Mouse (Mus musculus): ENCODE results near the gene Als2.

The Als2 gene

GRCm38 (mm10) chr1:59236856-59237441 lies at the start of gene Als2:
Als2 (minus strand) TSS chr1:59237231.
- DNase-seq (ENCODE audit: extremely low read depth, low read depth, low spot score), result peak; percentile 50

- peak; percentile 84 for DNase-seq (ENCODE audit: extremely low read depth, low read depth, low spot score)
Measured at GRCm38 (mm10) chr1:59286316-59286850, 49.4 kb upstream of the Als2 start.

GRCm38 (mm10) chr1:59285880-59286279 lies 48.8 kb upstream of the Als2 start:
- no peak for DNase-seq (ENCODE audit: extremely low read depth, low read depth, low spot score)

GRCm38 (mm10) chr1:59272189-59272588 lies 35.2 kb upstream of the Als2 start:
- no peak for DNase-seq (ENCODE audit: extremely low read depth, low read depth, low spot score)

GRCm38 (mm10) chr1:59269951-59270689 lies 33.1 kb upstream of the Als2 start:
- no peak for DNase-seq (ENCODE audit: extremely low read depth, low read depth, low spot score)

GRCm38 (mm10) chr1:59269466-59269865 lies 32.4 kb upstream of the Als2 start:
- DNase-seq (ENCODE audit: extremely low read depth, low read depth, low spot score), result no peak

- no peak for DNase-seq (ENCODE audit: extremely low read depth, low read depth, low spot score)
Measured at GRCm38 (mm10) chr1:59268931-59269330, 31.9 kb upstream of the Als2 start.

GRCm38 (mm10) chr1:59257736-59258135 lies 20.7 kb upstream of the Als2 start:
- DNase-seq (ENCODE audit: extremely low read depth, low read depth, low spot score), result no peak

- DNase-seq (ENCODE audit: extremely low read depth, low read depth, low spot score), result no peak
Measured at GRCm38 (mm10) chr1:59256751-59257231, 19.8 kb upstream of the Als2 start, which contains the start of gene Cdk15. Cdk15 (plus strand) TSS chr1:59256906.

- DNase-seq (ENCODE audit: extremely low read depth, low read depth, low spot score), result no peak
Measured at GRCm38 (mm10) chr1:59253301-59253909, 16.4 kb upstream of the Als2 start.

- DNase-seq (ENCODE audit: extremely low read depth, low read depth, low spot score), result no peak
Measured at GRCm38 (mm10) chr1:59252762-59253161, 15.7 kb upstream of the Als2 start.

- DNase-seq (ENCODE audit: extremely low read depth, low read depth, low spot score), result no peak
Measured at GRCm38 (mm10) chr1:59247602-59248001, 10.6 kb upstream of the Als2 start.

GRCm38 (mm10) chr1:59243770-59244169 lies 6.7 kb upstream of the Als2 start:
- no peak for DNase-seq (ENCODE audit: extremely low read depth, low read depth, low spot score)

- no peak for DNase-seq (ENCODE audit: extremely low read depth, low read depth, low spot score)
Measured at GRCm38 (mm10) chr1:59237614-59238211, 682 bp upstream of the Als2 start.

- no peak for DNase-seq (ENCODE audit: extremely low read depth, low read depth, low spot score)
Measured at GRCm38 (mm10) chr1:59229187-59229586, 7.8 kb downstream of the Als2 start.

GRCm38 (mm10) chr1:59228552-59228951 lies 8.5 kb downstream of the Als2 start:
- DNase-seq (ENCODE audit: extremely low read depth, low read depth, low spot score), result no peak

GRCm38 (mm10) chr1:59222101-59222825 lies 14.8 kb downstream of the Als2 start:
- no peak for DNase-seq (ENCODE audit: extremely low read depth, low read depth, low spot score)

- DNase-seq (ENCODE audit: extremely low read depth, low read depth, low spot score), result no peak
Measured at GRCm38 (mm10) chr1:59221591-59221990, 15.4 kb downstream of the Als2 start.

GRCm38 (mm10) chr1:59220371-59220770 lies 16.7 kb downstream of the Als2 start:
- DNase-seq (ENCODE audit: extremely low read depth, low read depth, low spot score), result no peak

- no peak for DNase-seq (ENCODE audit: extremely low read depth, low read depth, low spot score)
Measured at GRCm38 (mm10) chr1:59215446-59215845, 21.6 kb downstream of the Als2 start.

GRCm38 (mm10) chr1:59212951-59213350 lies 24.1 kb downstream of the Als2 start:
- no peak for DNase-seq (ENCODE audit: extremely low read depth, low read depth, low spot score)

All from fat pad, adult 2 months (tissue).